9 mouse cellular contexts compared by ENCODE assay signal in genomic region chr5:125529109-125529508, GRCm38 (mm10). TPM values are rescaled to one million over a fixed set of nuclear protein-coding genes. Genes with fewer than 3 reads are reported as not detected.
DNase-seq lines count a peak whose midpoint lies in the region; ATAC-seq and TF ChIP-seq lines count a peak whose summit lies in the region.
"Had no signal": no experiment of that assay in that cellular context is flagged by ENCODE, and none has a peak within 500 bp of the region (broad histone marks: within the 10 kb centered on the region; RNA-seq: fewer than 3 reads in every experiment).

No protein-coding gene starts in this region.

- ATAC-seq in hindbrain, embryonic 12.5 days (ENCODE audit: low FRiP score): no peak
- ATAC-seq in neural tube, embryonic 13.5 days (ENCODE audit: low read depth): 0 out of 2 replicates have a peak, but pooled peaks have one; percentile 3

- intact Hi-C loops in left cerebral cortex, postnatal 36 days (cut with DNase I): no loop called here

- TF ChIP-seq CTCF in embryonic fibroblast, embryonic 13.5 days (IDR thresholded peaks at IDR 0.05; ENCODE audit: borderline replicate concordance, insufficient read depth, low read length): peak; percentile 77
- peak; percentile 77 for TF ChIP-seq CTCF in thymus, adult 2 months (IDR thresholded peaks at IDR 0.05; ENCODE audit: borderline replicate concordance, control insufficient read depth, extremely low read depth, insufficient read depth, low read length, poor library complexity)

- WGBS in hindbrain, embryonic 10.5 days: 6% methylated on average over 5 of the region's 5 CpGs
- WGBS in hindbrain, embryonic 12.5 days: 4% methylated on average over 5 of the region's 5 CpGs
- WGBS in neural tube, embryonic 13.5 days: 4% methylated on average over 5 of the region's 5 CpGs
- 7% methylated on average over 5 of the region's 5 CpGs for WGBS in thymus, adult 2 months

- H3K27ac ChIP-seq in hindbrain, embryonic 10.5 days: no peak overlapping the region
- no peak overlapping the region for H3K27ac ChIP-seq in hindbrain, embryonic 12.5 days
- no peak overlapping the region for H3K27ac ChIP-seq in embryonic fibroblast, embryonic 13.5 days (ENCODE audit: insufficient read depth, low read length)
- H3K27ac ChIP-seq in neural tube, embryonic 13.5 days (replicated peaks): no peak overlapping the region
- no peak overlapping the region for H3K27ac ChIP-seq in thymus, adult 2 months (ENCODE audit: control insufficient read depth, insufficient read depth, low read length)

- peaks cover 62% of the 10 kb centered on the region for H3K27me3 ChIP-seq in hindbrain, embryonic 10.5 days (ENCODE audit: insufficient read depth, poor library complexity, severe bottlenecking)
- H3K27me3 ChIP-seq in hindbrain, embryonic 12.5 days: peaks cover 49% of the 10 kb centered on the region
- H3K27me3 ChIP-seq in neural tube, embryonic 13.5 days: peaks cover 58% of the 10 kb centered on the region
- peaks cover 4% of the 10 kb centered on the region; the same call in 1 of the 2 replicates for H3K27me3 ChIP-seq in thymus, adult 2 months (ENCODE audit: control insufficient read depth, insufficient read depth, low read length)

- H3K4me1 ChIP-seq in hindbrain, embryonic 10.5 days (replicated peaks): peaks cover 32% of the 10 kb centered on the region
- H3K4me1 ChIP-seq in hindbrain, embryonic 12.5 days: peaks cover 22% of the 10 kb centered on the region
- H3K4me1 ChIP-seq in embryonic fibroblast, embryonic 13.5 days (ENCODE audit: control insufficient read depth, insufficient read depth, low read length): no peaks in the 10 kb centered on the region; the same call in 1 of the 2 replicates
- H3K4me1 ChIP-seq in neural tube, embryonic 13.5 days (replicated peaks): peaks cover 24% of the 10 kb centered on the region
- no peaks in the 10 kb centered on the region; the same call in 1 of the 2 replicates for H3K4me1 ChIP-seq in thymus, adult 2 months (replicated peaks; ENCODE audit: control insufficient read depth, insufficient read depth, low read length)

- TF ChIP-seq POLR2A in embryonic fibroblast, embryonic 13.5 days (IDR thresholded peaks at IDR 0.05; ENCODE audit: low read depth, low read length): no peak
- no peak for TF ChIP-seq POLR2A in thymus, adult 2 months (IDR thresholded peaks at IDR 0.05; ENCODE audit: control insufficient read depth, extremely low read depth, insufficient read depth, low read length, poor library complexity)

- no peak overlapping the region for H3K9ac ChIP-seq in hindbrain, embryonic 12.5 days
- no peak overlapping the region for H3K9ac ChIP-seq in neural tube, embryonic 13.5 days

- no peak overlapping the region for H3K4me2 ChIP-seq in hindbrain, embryonic 12.5 days (replicated peaks)
- H3K4me2 ChIP-seq in neural tube, embryonic 13.5 days: no peak overlapping the region

- H3K9me3 ChIP-seq in hindbrain, embryonic 10.5 days: peaks cover 11% of the 10 kb centered on the region; the same call in 1 of the 2 replicates
- peaks cover 6% of the 10 kb centered on the region for H3K9me3 ChIP-seq in hindbrain, embryonic 12.5 days (replicated peaks)
- H3K9me3 ChIP-seq in neural tube, embryonic 13.5 days: 0 out of 2 replicates have a peak, but pooled peaks cover 5% of the 10 kb centered on the region

- no peak overlapping the region for H3K4me3 ChIP-seq in hindbrain, embryonic 10.5 days
- H3K4me3 ChIP-seq in hindbrain, embryonic 12.5 days: no peak overlapping the region
- H3K4me3 ChIP-seq in embryonic fibroblast, embryonic 13.5 days (ENCODE audit: insufficient read depth, low read length): no peak overlapping the region
- H3K4me3 ChIP-seq in neural tube, embryonic 13.5 days: no peak overlapping the region
- no peak overlapping the region for H3K4me3 ChIP-seq in thymus, adult 2 months (ENCODE audit: control insufficient read depth, insufficient read depth, low read length)

- DNase-seq in hindbrain, embryonic 10.5 days (ENCODE audit: low spot score): peak; percentile 75
- peak; percentile 75 for DNase-seq in adrenal gland, postnatal 25 days
- peak; percentile 44 for DNase-seq in hindlimb bud, embryonic 11.5 days (ENCODE audit: extremely low spot score, low read depth, low spot score)
- peak; percentile 73 to 82 for DNase-seq in left cerebral cortex, postnatal 36 days (ENCODE audit: low spot score in 2 of 2)
- peak; percentile 75 for DNase-seq in thymus, adult 2 months

- no peaks in the 10 kb centered on the region for H3K36me3 ChIP-seq in hindbrain, embryonic 10.5 days
- H3K36me3 ChIP-seq in hindbrain, embryonic 12.5 days: no peaks in the 10 kb centered on the region; the same call in 1 of the 2 replicates
- no peaks in the 10 kb centered on the region for H3K36me3 ChIP-seq in neural tube, embryonic 13.5 days
- no peaks in the 10 kb centered on the region for H3K36me3 ChIP-seq in thymus, adult 2 months (ENCODE audit: control insufficient read depth, insufficient read depth, low read length)

RNA-seq across cellular contexts. Expression of gene Tmem132b, which starts 2.5 kb away (rescaled TPM):
- 0.21 and 0.41 TPM in 2 replicates for polyA plus RNA-seq in hindbrain, embryonic 10.5 days (2016; fragmentation: Nextera tagmentation; extraction: Ambion mirVana)
- polyA plus RNA-seq in hindbrain, embryonic 12.5 days (2016; fragmentation: Nextera tagmentation; extraction: Ambion mirVana): 2.4 and 3.1 TPM in 2 replicates
- total RNA-seq in adrenal gland, postnatal 25 days (2021): 0.90 and 2.1 TPM in 2 replicates
- 0.07 TPM in 1 of 2 replicates, not detected in the other for polyA plus RNA-seq in embryonic fibroblast, embryonic 13.5 days (2011; ENCODE audit: insufficient read length, low read depth, missing spikeins)
- 100 to 1,000 TPM; 140 to 144 TPM for total RNA-seq in left cerebral cortex, postnatal 36 days (2021)
- polyA plus RNA-seq in neural tube, embryonic 13.5 days (2015; fragmentation: Nextera tagmentation; extraction: Ambion mirVana): 3.0 TPM in 2 replicates
- polyA plus RNA-seq in thymus, adult 2 months (2012; rRNA removed): 0.09 and 0.15 TPM in 2 replicates
- polyA plus RNA-seq: lung, embryonic 16.5 days had no signal

RNA-seq across cellular contexts. Expression of gene Aacs, which starts 53.5 kb away (rescaled TPM):
- 63.4 and 73.4 TPM in 2 replicates for polyA plus RNA-seq in hindbrain, embryonic 10.5 days (2016; fragmentation: Nextera tagmentation; extraction: Ambion mirVana)
- 62.2 and 64.4 TPM in 2 replicates for polyA plus RNA-seq in hindbrain, embryonic 12.5 days (2016; fragmentation: Nextera tagmentation; extraction: Ambion mirVana)
- 88.5 and 93.5 TPM in 2 replicates for total RNA-seq in adrenal gland, postnatal 25 days (2021)
- polyA plus RNA-seq in embryonic fibroblast, embryonic 13.5 days (2011; ENCODE audit: insufficient read length, low read depth, missing spikeins): 40.7 and 44.4 TPM in 2 replicates
- total RNA-seq in left cerebral cortex, postnatal 36 days (2021): 10 to 100 TPM; 41.0 to 51.2 TPM
- 65.5 and 69.2 TPM in 2 replicates for polyA plus RNA-seq in neural tube, embryonic 13.5 days (2015; fragmentation: Nextera tagmentation; extraction: Ambion mirVana)
- 51.0 and 61.1 TPM in 2 replicates for polyA plus RNA-seq in thymus, adult 2 months (2012; rRNA removed)
